Mouse (Mus musculus) ES-E14 (cell line): ENCODE data around the gene 2310022A10Rik. TPM values are rescaled to one million over a fixed set of nuclear protein-coding genes. Genes with fewer than 3 reads are reported as not detected.

Experiments used
- DNase-seq: peaks from one replicate; pipeline ENCODE4 v3.0.0-alpha.2; 2013; ENCODE audit warnings: low read depth, low spot score
- H3K27ac ChIP-seq: 2 replicates; pipeline ENCODE4 v1.5.1; 2012; ENCODE audit warnings: low read depth, mild to moderate bottlenecking, low read length, moderate library complexity, mixed read lengths; ENCODE audit not compliant: poor library complexity, insufficient read depth, severe bottlenecking
- H3K36me3 ChIP-seq: 2 replicates; pipeline ENCODE4 v1.6.1; 2012; ENCODE audit warnings: mild to moderate bottlenecking, low read length, moderate library complexity, mixed read lengths; ENCODE audit not compliant: control insufficient read depth, poor library complexity, insufficient read depth, severe bottlenecking
- H3K4me1 ChIP-seq, 2 experiments: fragments of 150-350 bp in 1 of 2; sonication (generic) in 1 of 2; 2 replicates each; pipeline ENCODE4 v1.6.1; 2012; ENCODE audit warnings: low read length in 2 of 2, mild to moderate bottlenecking in 1 of 2, mixed read lengths in 1 of 2; ENCODE audit not compliant: control insufficient read depth in 2 of 2, insufficient read depth in 2 of 2, poor library complexity in 1 of 2
- H3K4me3 ChIP-seq, 2 experiments: fragments of 150-350 bp in 1 of 2; sonication (generic) in 1 of 2; 2 replicates each; pipeline ENCODE4 v1.5.1; 2012; ENCODE audit warnings: low read length in 2 of 2, low read depth in 1 of 2, mild to moderate bottlenecking in 1 of 2, mixed read lengths in 1 of 2; ENCODE audit not compliant: insufficient read depth in 1 of 2, poor library complexity in 1 of 2, severe bottlenecking in 1 of 2
- H3K9ac ChIP-seq: 2 replicates; pipeline ENCODE4 v1.6.1; 2012; ENCODE audit warnings: low read depth, mild to moderate bottlenecking, low read length, mixed read lengths; ENCODE audit not compliant: poor library complexity, insufficient read depth, severe bottlenecking
- H3K9me3 ChIP-seq: fragments of 150-350 bp; sonication (generic); 2 replicates; pipeline ENCODE4 v1.6.1; 2012; ENCODE audit warnings: low read depth, mild to moderate bottlenecking, low read length; ENCODE audit not compliant: control insufficient read depth, insufficient read depth
- CHD2 ChIP-seq: IDR thresholded peaks from 2 replicates; pipeline ENCODE4 v1.6.1; 2014; ENCODE audit warnings: mild to moderate bottlenecking, low read depth, low read length, inconsistent platforms
- HCFC1 ChIP-seq: IDR thresholded peaks from 2 replicates; pipeline ENCODE4 v1.6.1; 2012; ENCODE audit warnings: low read length, inconsistent platforms, borderline replicate concordance; ENCODE audit not compliant: insufficient read depth
- MAFK ChIP-seq: IDR thresholded peaks from 2 replicates; pipeline ENCODE4 v1.6.1; 2014; ENCODE audit warnings: mild to moderate bottlenecking, low read depth, low read length, inconsistent platforms; ENCODE audit not compliant: insufficient read depth
- ZC3H11A ChIP-seq: IDR thresholded peaks from 2 replicates; pipeline ENCODE4 v1.6.1; 2012; ENCODE audit warnings: low read depth, mild to moderate bottlenecking, inconsistent platforms, low read length, borderline replicate concordance
- ZNF384 ChIP-seq: IDR thresholded peaks from 2 replicates; pipeline ENCODE4 v1.6.1; 2012; ENCODE audit warnings: low read depth, low read length, inconsistent platforms
- in situ Hi-C, 2 experiments: fragments of 600-800 bp; cut with MboI; formaldehyde crosslinking; loops; one replicate each; pipeline ENCODE4 v1.15.1; 2025; ENCODE audit warnings: low sequenced_read_pairs in 2 of 2, inconsistent platforms in 1 of 2; ENCODE audit not compliant: unreplicated experiment in 2 of 2
- total RNA-seq: library from RNA; depleted of rRNA; stranded (reverse); fragments of 300-350 nt; gene quantifications from 2 replicates; pipeline ENCODE4 v1.2.3, GENCODE M21; 2012

The 2310022A10Rik gene
- total RNA-seq, 1 experiment = 15.9 TPM

DNA sequence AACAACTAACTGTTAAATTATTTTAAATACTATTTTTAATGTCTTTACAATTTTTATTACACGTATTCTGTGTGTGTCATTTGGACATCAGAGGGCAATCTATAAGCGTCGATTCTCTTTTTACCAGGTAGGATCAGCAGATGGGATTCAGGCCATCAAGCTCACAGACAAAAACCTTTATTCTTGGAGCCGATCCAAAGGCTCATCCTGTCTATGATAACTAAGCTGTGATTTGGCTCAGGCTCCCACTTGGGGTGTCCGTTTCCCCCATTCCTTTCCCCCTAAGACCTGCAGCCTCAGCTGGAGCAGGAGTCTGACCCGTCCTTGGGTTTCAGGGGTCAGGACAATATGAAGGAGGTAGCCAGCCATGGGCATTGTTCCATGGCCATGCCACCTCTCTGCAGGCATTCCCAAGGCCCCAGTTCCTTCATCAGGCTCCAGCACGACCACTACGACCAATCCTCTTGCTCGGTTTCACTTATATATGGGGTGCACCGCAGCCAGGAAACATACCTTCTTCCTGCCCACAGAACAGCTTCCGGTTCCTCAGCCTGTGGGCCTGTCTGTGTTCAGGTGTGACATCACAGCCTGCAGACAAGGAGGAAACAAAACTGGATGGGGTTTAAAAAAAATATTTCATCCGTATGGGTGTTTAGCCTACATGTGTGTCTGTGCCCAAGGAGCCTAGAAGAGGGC is 8.2 kb upstream of the 2310022A10Rik start:
- Histone ChIP-seq H3K4me1 (peaks cover 3 to 17% of the 10 kb centered on the region in 2 experiments; a peak in 3 of 4 replicates), H3K4me3 (no peak overlapping the region), H3K9ac (no peak overlapping the region), H3K36me3 (peaks cover 17% of the 10 kb centered on the region; the same call in 1 of the 2 replicates), H3K9me3 (no peaks in the 10 kb centered on the region), H3K27ac (no peak overlapping the region)
- DNase-seq = no peak
- TF ChIP-seq HCFC1 = no peak
- no peak for TF ChIP-seq CHD2
- no peak for TF ChIP-seq MAFK
- TF ChIP-seq ZC3H11A = no peak
- no peak for TF ChIP-seq ZNF384
- in situ Hi-C loops = no loop called here

DNA sequence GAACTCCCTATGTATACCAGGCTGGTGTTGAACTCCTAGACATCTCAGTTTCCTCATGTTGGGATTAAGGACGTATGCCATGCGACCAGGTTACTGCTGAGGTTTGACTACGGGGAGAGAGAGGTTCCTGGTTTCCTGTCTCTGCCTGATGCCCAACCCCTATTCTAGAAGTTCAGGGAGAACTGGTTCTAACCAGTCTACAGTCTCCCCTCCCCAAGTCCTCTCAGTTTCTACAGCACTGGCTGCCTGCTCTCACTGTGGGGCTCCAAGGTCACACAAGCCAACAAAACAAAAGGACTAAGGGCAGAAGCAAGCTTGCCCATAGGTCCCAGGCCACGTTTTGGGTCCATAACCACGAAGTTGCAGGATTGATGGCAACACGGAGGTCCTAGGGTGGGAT is 3.4 kb upstream of the 2310022A10Rik start:
- Histone ChIP-seq H3K27ac (peak overlapping the region; percentile 79), H3K9me3 (no peaks in the 10 kb centered on the region), H3K9ac (peak overlapping the region; percentile 64; the same call in 1 of the 2 replicates), H3K4me1 (peaks cover 4 to 12% of the 10 kb centered on the region in 2 experiments; a peak in 3 of 4 replicates), H3K36me3 (0 out of 2 replicates have a peak, but pooled peaks cover 2% of the 10 kb centered on the region), H3K4me3 (no peak overlapping the region)
- in situ Hi-C loops = no loop called here
- DNase-seq = peak; percentile 69
- TF ChIP-seq ZC3H11A (no peak), HCFC1 (no peak), ZNF384 (no peak)

DNA sequence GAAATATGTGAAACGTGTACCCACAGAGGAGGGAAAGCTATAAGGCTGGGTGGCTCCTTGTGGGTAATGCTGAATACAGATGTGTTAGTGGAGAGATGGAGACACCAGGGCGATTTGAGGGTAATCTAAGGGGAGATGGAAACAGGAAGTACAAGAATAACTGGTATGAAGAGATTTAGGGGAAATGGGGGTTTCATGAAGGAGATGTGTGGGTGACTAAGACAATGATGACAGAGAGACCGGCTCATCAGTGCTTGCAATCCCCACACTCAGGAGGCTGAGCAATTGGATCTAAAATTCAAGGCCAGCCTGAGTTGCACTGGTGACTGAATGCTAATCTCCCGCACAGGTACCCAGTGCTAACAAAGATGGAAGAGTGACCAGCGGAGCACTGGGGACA is 963 bp upstream of the 2310022A10Rik start:
- H3K36me3 ChIP-seq = peaks cover 11% of the 10 kb centered on the region; the same call in 1 of the 2 replicates
- H3K27ac ChIP-seq = no peak overlapping the region
- no peak for DNase-seq
- H3K4me1 ChIP-seq = peaks cover 4 to 18% of the 10 kb centered on the region in 2 experiments; a peak in 3 of 4 replicates
- TF ChIP-seq ZNF384 (no peak), ZC3H11A (no peak)
- peak overlapping the region; percentile 84 to 88; a peak in 3 of 4 replicates for H3K4me3 ChIP-seq
- in situ Hi-C loops = no loop called here
- peak overlapping the region; percentile 14; the same call in 1 of the 2 replicates for H3K9ac ChIP-seq
- no peaks in the 10 kb centered on the region for H3K9me3 ChIP-seq

- H3K36me3 ChIP-seq = peaks cover 41% of the 10 kb centered on the region
- in situ Hi-C loops = no loop called here
- H3K4me3 ChIP-seq = no peak overlapping the region
- DNase-seq = no peak
- no peak for TF ChIP-seq ZNF384
- no peak for TF ChIP-seq HCFC1
- no peak for TF ChIP-seq ZC3H11A
- no peak for TF ChIP-seq MAFK
- no peak for TF ChIP-seq CHD2
- H3K4me1 ChIP-seq = peaks cover 5 to 12% of the 10 kb centered on the region in 2 experiments; a peak in 3 of 4 replicates
- H3K9me3 ChIP-seq = no peaks in the 10 kb centered on the region
- 0 out of 2 replicates have a peak overlapping the region, but pooled peaks have one; percentile 4 for H3K9ac ChIP-seq
- no peak overlapping the region for H3K27ac ChIP-seq
These were observed 7.4 kb downstream of the 2310022A10Rik start for GRCm38 (mm10) chr7:27560291-27560887.
